Comparison of ENCODE assay signal across 21 mouse cellular contexts in the genomic region with DNA sequence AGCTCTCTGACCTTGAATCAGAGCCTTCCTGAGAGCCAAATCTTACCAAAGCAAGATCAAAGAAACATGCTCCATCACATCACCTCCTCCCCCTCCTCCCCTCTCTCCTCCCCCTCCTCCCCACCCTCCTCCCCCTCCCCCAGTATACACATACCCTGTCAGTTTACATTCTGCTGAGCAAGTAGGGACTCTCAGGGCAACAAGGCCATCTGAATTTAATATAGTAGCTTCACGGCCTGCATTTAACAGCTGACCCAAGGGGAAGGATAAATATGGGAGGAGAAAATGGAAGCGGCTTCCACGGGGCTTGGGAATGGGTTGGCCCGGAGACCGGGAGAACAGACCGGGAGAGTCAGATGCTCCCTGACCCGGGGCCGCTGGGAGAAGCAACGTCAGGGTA. TPM values are rescaled to one million over a fixed set of nuclear protein-coding genes. Genes with fewer than 3 reads are reported as not detected.
DNase-seq lines count a peak whose midpoint lies in the region; ATAC-seq and TF ChIP-seq lines count a peak whose summit lies in the region.
"Had no signal": no experiment of that assay in that cellular context is flagged by ENCODE, and none has a peak within 500 bp of the region (broad histone marks: within the 10 kb centered on the region; RNA-seq: fewer than 3 reads in every experiment).

No protein-coding gene starts in this region.

- H3K4me1 ChIP-seq in hindbrain, embryonic 10.5 days (replicated peaks) = peaks cover 53% of the 10 kb centered on the region
- peaks cover 13% of the 10 kb centered on the region; the same call in 1 of the 2 replicates for H3K4me1 ChIP-seq in hindbrain, embryonic 14.5 days (replicated peaks; ENCODE audit: control insufficient read depth, insufficient read depth, low read length)
- H3K4me1 ChIP-seq in neural tube, embryonic 12.5 days = peaks cover 43% of the 10 kb centered on the region
- peaks cover 35% of the 10 kb centered on the region for H3K4me1 ChIP-seq in neural tube, embryonic 15.5 days
- no peaks in the 10 kb centered on the region for H3K4me1 ChIP-seq in liver, postnatal 0 days (ENCODE audit: insufficient read depth)
- H3K4me1 ChIP-seq in neural tube, embryonic 13.5 days (replicated peaks) = peaks cover 55% of the 10 kb centered on the region
- H3K4me1 ChIP-seq: heart, embryonic 13.5 days; megakaryocyte, embryonic 14.5 days had no signal

- H3K9me3 ChIP-seq in hindbrain, embryonic 10.5 days = peaks cover 7% of the 10 kb centered on the region
- no peaks in the 10 kb centered on the region for H3K9me3 ChIP-seq in hindbrain, embryonic 14.5 days (ENCODE audit: control insufficient read depth, low read length)
- peaks cover 10% of the 10 kb centered on the region for H3K9me3 ChIP-seq in neural tube, embryonic 12.5 days
- no peaks in the 10 kb centered on the region for H3K9me3 ChIP-seq in neural tube, embryonic 15.5 days (replicated peaks)
- H3K9me3 ChIP-seq in liver, postnatal 0 days (ENCODE audit: low read length) = peaks cover 3% of the 10 kb centered on the region; the same call in 1 of the 2 replicates
- H3K9me3 ChIP-seq in neural tube, embryonic 13.5 days = 0 out of 2 replicates have a peak, but pooled peaks cover 7% of the 10 kb centered on the region

- peak; percentile 35 for DNase-seq in hindbrain, embryonic 10.5 days (ENCODE audit: low spot score)
- no peak for DNase-seq in hindbrain, embryonic 14.5 days (ENCODE audit: low spot score)
- no peak for DNase-seq in liver, postnatal 0 days
- DNase-seq in gastrocnemius, adult 18-20 months (ENCODE audit: low spot score) = no peak
- DNase-seq in yolk sac, embryonic 10.5 days (ENCODE audit: low spot score) = no peak
- DNase-seq: cerebellum, adult 18-20 months; gastrocnemius, postnatal 10 days; heart, adult 11 months; kidney, adult 9 months; kidney, postnatal 25 days; left cerebral cortex, postnatal 4 days; liver, embryonic 13.5 days; lung, postnatal 14 days; right cerebral cortex, adult 18-20 months had no signal

- 53% methylated on average over 9 of the region's 9 CpGs for WGBS in hindbrain, embryonic 10.5 days
- 52% methylated on average over 9 of the region's 9 CpGs for WGBS in hindbrain, embryonic 14.5 days
- WGBS in neural tube, embryonic 12.5 days = 54% methylated on average over 9 of the region's 9 CpGs
- 43% methylated on average over 9 of the region's 9 CpGs for WGBS in neural tube, embryonic 15.5 days
- 76% methylated on average over 9 of the region's 9 CpGs for WGBS in liver, postnatal 0 days (ENCODE audit: insufficient replicate concordance)
- 45% methylated on average over 9 of the region's 9 CpGs for WGBS in neural tube, embryonic 13.5 days

- no peak overlapping the region for H3K4me2 ChIP-seq in hindbrain, embryonic 14.5 days (replicated peaks)
- peak overlapping the region; percentile 24; the same call in 1 of the 2 replicates for H3K4me2 ChIP-seq in neural tube, embryonic 12.5 days (replicated peaks)
- H3K4me2 ChIP-seq in neural tube, embryonic 15.5 days = no peak overlapping the region
- H3K4me2 ChIP-seq in liver, postnatal 0 days (ENCODE audit: low read depth, low read length) = peak overlapping the region; percentile 58
- no peak overlapping the region for H3K4me2 ChIP-seq in neural tube, embryonic 13.5 days
- H3K4me2 ChIP-seq: heart, embryonic 13.5 days; liver, embryonic 13.5 days had no signal

- no peak for ATAC-seq in hindbrain, embryonic 14.5 days (ENCODE audit: low FRiP score)
- ATAC-seq in neural tube, embryonic 12.5 days (ENCODE audit: low FRiP score, low read depth) = no peak
- ATAC-seq in neural tube, embryonic 15.5 days (ENCODE audit: low FRiP score) = no peak
- ATAC-seq in liver, postnatal 0 days = no peak
- no peak for ATAC-seq in neural tube, embryonic 13.5 days (ENCODE audit: low read depth)

- no peak for TF ChIP-seq EP300 in liver, postnatal 0 days (IDR thresholded peaks at IDR 0.05; ENCODE audit: low read depth)

- H3K9ac ChIP-seq in hindbrain, embryonic 14.5 days = no peak overlapping the region
- 0 out of 2 replicates have a peak overlapping the region, but pooled peaks have one; percentile 17 for H3K9ac ChIP-seq in neural tube, embryonic 12.5 days
- no peak overlapping the region for H3K9ac ChIP-seq in neural tube, embryonic 15.5 days (replicated peaks)
- peak overlapping the region; percentile 42; the same call in 1 of the 2 replicates for H3K9ac ChIP-seq in liver, postnatal 0 days (replicated peaks)
- 0 out of 2 replicates have a peak overlapping the region, but pooled peaks have one; percentile 49 for H3K9ac ChIP-seq in neural tube, embryonic 13.5 days
- H3K9ac ChIP-seq: heart, embryonic 13.5 days; liver, embryonic 13.5 days had no signal

- TF ChIP-seq CTCF in liver, postnatal 0 days (IDR thresholded peaks at IDR 0.05; ENCODE audit: low read depth) = no peak

- H3K27ac ChIP-seq in hindbrain, embryonic 10.5 days = peak overlapping the region; percentile 75
- no peak overlapping the region for H3K27ac ChIP-seq in hindbrain, embryonic 14.5 days
- peak overlapping the region; percentile 32; the same call in 1 of the 2 replicates for H3K27ac ChIP-seq in neural tube, embryonic 12.5 days
- H3K27ac ChIP-seq in neural tube, embryonic 15.5 days (replicated peaks) = no peak overlapping the region
- H3K27ac ChIP-seq in liver, postnatal 0 days (ENCODE audit: low read depth) = peak overlapping the region; percentile 79
- H3K27ac ChIP-seq in neural tube, embryonic 13.5 days (replicated peaks) = peak overlapping the region; percentile 69
- H3K27ac ChIP-seq: heart, embryonic 13.5 days; liver, embryonic 13.5 days had no signal

- H3K4me3 ChIP-seq in hindbrain, embryonic 10.5 days = no peak overlapping the region
- no peak overlapping the region for H3K4me3 ChIP-seq in hindbrain, embryonic 14.5 days (replicated peaks; ENCODE audit: low read length)
- H3K4me3 ChIP-seq in neural tube, embryonic 12.5 days = no peak overlapping the region
- H3K4me3 ChIP-seq in neural tube, embryonic 15.5 days (replicated peaks) = no peak overlapping the region
- H3K4me3 ChIP-seq in liver, postnatal 0 days (ENCODE audit: low read depth, low read length) = peak overlapping the region; percentile 50
- no peak overlapping the region for H3K4me3 ChIP-seq in neural tube, embryonic 13.5 days
- H3K4me3 ChIP-seq: heart, embryonic 13.5 days; liver, embryonic 13.5 days; megakaryocyte, embryonic 14.5 days; myocyte had no signal

- no peaks in the 10 kb centered on the region for H3K27me3 ChIP-seq in hindbrain, embryonic 10.5 days (ENCODE audit: insufficient read depth, poor library complexity, severe bottlenecking)
- no peaks in the 10 kb centered on the region for H3K27me3 ChIP-seq in hindbrain, embryonic 14.5 days (ENCODE audit: control insufficient read depth, insufficient read depth, low read length)
- H3K27me3 ChIP-seq in neural tube, embryonic 12.5 days (replicated peaks) = no peaks in the 10 kb centered on the region
- H3K27me3 ChIP-seq in neural tube, embryonic 15.5 days (replicated peaks) = no peaks in the 10 kb centered on the region
- no peaks in the 10 kb centered on the region for H3K27me3 ChIP-seq in liver, postnatal 0 days (ENCODE audit: insufficient read depth, low read length)
- H3K27me3 ChIP-seq in neural tube, embryonic 13.5 days = no peaks in the 10 kb centered on the region
- H3K27me3 ChIP-seq: heart, embryonic 13.5 days; liver, embryonic 13.5 days had no signal

- peaks cover 9% of the 10 kb centered on the region; the same call in 1 of the 2 replicates for H3K36me3 ChIP-seq in hindbrain, embryonic 10.5 days
- 0 out of 2 replicates have a peak, but pooled peaks cover 4% of the 10 kb centered on the region for H3K36me3 ChIP-seq in hindbrain, embryonic 14.5 days (replicated peaks; ENCODE audit: control insufficient read depth, insufficient read depth)
- peaks cover 4% of the 10 kb centered on the region for H3K36me3 ChIP-seq in neural tube, embryonic 12.5 days
- no peaks in the 10 kb centered on the region; the same call in 1 of the 2 replicates for H3K36me3 ChIP-seq in neural tube, embryonic 15.5 days
- no peaks in the 10 kb centered on the region for H3K36me3 ChIP-seq in liver, postnatal 0 days (replicated peaks; ENCODE audit: insufficient read depth, low read length)
- H3K36me3 ChIP-seq in neural tube, embryonic 13.5 days = 0 out of 2 replicates have a peak, but pooled peaks cover 7% of the 10 kb centered on the region
- H3K36me3 ChIP-seq: liver, embryonic 13.5 days had no signal

RNA-seq across cellular contexts. Expression of gene Cux2, which starts 32.1 kb away (rescaled TPM):
- polyA plus RNA-seq in hindbrain, embryonic 10.5 days (2016; fragmentation: Nextera tagmentation; extraction: Ambion mirVana) = 4.5 and 12.0 TPM in 2 replicates
- polyA plus RNA-seq in hindbrain, embryonic 14.5 days (2014; fragmentation: Nextera tagmentation; extraction: Ambion mirVana) = 25.5 and 28.1 TPM in 2 replicates
- 24.2 and 25.0 TPM in 2 replicates for polyA plus RNA-seq in neural tube, embryonic 12.5 days (2016; fragmentation: Nextera tagmentation; extraction: Ambion mirVana)
- polyA plus RNA-seq in neural tube, embryonic 15.5 days (2015; fragmentation: Nextera tagmentation; extraction: Ambion mirVana) = 18.0 and 19.9 TPM in 2 replicates
- 3.5 and 3.6 TPM in 2 replicates for polyA plus RNA-seq in liver, postnatal 0 days (2015; fragmentation: Nextera tagmentation; extraction: Ambion mirVana)
- polyA plus RNA-seq in neural tube, embryonic 13.5 days (2015; fragmentation: Nextera tagmentation; extraction: Ambion mirVana) = 28.5 and 29.8 TPM in 2 replicates
- 1 to 10 TPM; 4.4 to 4.7 TPM for total RNA-seq in gastrocnemius, adult 18-20 months (2021)
- total RNA-seq: common myeloid progenitor, adult 5-6 weeks had no signal

Comparison
In these comparisons a context has a peak if more than half of its experiments do, and no peak if none do; other contexts are left out.
1. H3K27ac ChIP-seq: peak in hindbrain, embryonic 10.5 days (single experiment), neural tube, embryonic 12.5 days (single experiment), liver, postnatal 0 days (single experiment) and neural tube, embryonic 13.5 days (single experiment); none in hindbrain, embryonic 14.5 days (single experiment) and neural tube, embryonic 15.5 days (single experiment).
2. H3K4me2 ChIP-seq: peak in neural tube, embryonic 12.5 days (single experiment) and liver, postnatal 0 days (single experiment); none in hindbrain, embryonic 14.5 days (single experiment), neural tube, embryonic 15.5 days (single experiment) and neural tube, embryonic 13.5 days (single experiment).
3. H3K9ac ChIP-seq: peak in neural tube, embryonic 12.5 days (single experiment), liver, postnatal 0 days (single experiment) and neural tube, embryonic 13.5 days (single experiment); none in hindbrain, embryonic 14.5 days (single experiment) and neural tube, embryonic 15.5 days (single experiment).